Mouse (Mus musculus) limb, embryonic 10.5 days (tissue): Measurements from ENCODE around the gene Ankrd13b. TPM values are rescaled to one million over a fixed set of nuclear protein-coding genes. Genes with fewer than 3 reads are reported as not detected.

Source experiments
- DNase-seq: peaks from one replicate; pipeline ENCODE4 v3.0.0-alpha.2; 2017; ENCODE audit warnings: low spot score
- H3K27ac ChIP-seq: fragments of 300-500 bp; sonication (generic); 2 replicates; pipeline ENCODE4 v1.5.1; 2016; ENCODE audit warnings: mild to moderate bottlenecking
- H3K27me3 ChIP-seq: fragments of 300-500 bp; sonication (generic); 2 replicates; pipeline ENCODE4 v1.6.1; 2016; ENCODE audit warnings: low read depth, mild to moderate bottlenecking; ENCODE audit not compliant: poor library complexity, severe bottlenecking
- H3K36me3 ChIP-seq: fragments of 300-500 bp; sonication (generic); 2 replicates; pipeline ENCODE4 v1.6.1; 2016; ENCODE audit warnings: mild to moderate bottlenecking, moderate library complexity
- H3K4me1 ChIP-seq: fragments of 300-500 bp; sonication (generic); 2 replicates; pipeline ENCODE4 v1.6.1; 2016
- H3K4me3 ChIP-seq: fragments of 300-500 bp; sonication (generic); 2 replicates; pipeline ENCODE4 v1.5.1; 2016; ENCODE audit warnings: mild to moderate bottlenecking, moderate library complexity
- H3K9me3 ChIP-seq: fragments of 300-500 bp; sonication (generic); replicated peaks from 2 replicates; pipeline ENCODE4 v1.6.1; 2016; ENCODE audit warnings: mild to moderate bottlenecking
- WGBS: fragments of 180-500 bp; shearing (Covaris S2); methylation state at CpG from one replicate; pipeline ENCODE4 v1.1.7; 2016; 5-methylcytosine and 5-hydroxymethylcytosine counted together
- polyA plus RNA-seq: library from polyadenylated mRNA; unstranded; fragments of >200 nt; fragmentation: Nextera tagmentation; extraction: Ambion mirVana; gene quantifications from 2 replicates; pipeline ENCODE4 v1.2.1, GENCODE M21; 2016

The Ankrd13b gene
- polyA plus RNA-seq, 1 experiment from 2014 or later: 12.5 TPM

DNA sequence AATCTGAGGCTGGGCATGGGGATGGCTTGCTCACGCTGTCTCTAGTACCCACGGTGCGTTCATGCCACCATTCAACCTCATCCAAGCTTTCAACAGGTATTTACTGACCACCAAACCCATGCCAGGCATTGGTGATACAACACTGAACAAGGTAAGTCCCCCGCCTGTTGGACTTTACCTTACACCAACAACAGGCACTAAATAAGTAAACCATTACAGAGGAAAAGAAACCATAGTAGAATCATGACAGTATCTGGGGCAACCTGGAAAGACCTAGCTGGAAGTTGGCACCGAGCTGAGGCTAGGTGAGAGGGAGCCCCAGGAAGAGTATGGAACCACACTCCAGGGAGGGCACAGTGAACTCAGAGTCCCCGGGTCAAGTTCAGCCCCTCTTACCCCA, 12.6 kb downstream of the Ankrd13b start:
- DNase-seq: no peak
- peaks cover 54% of the 10 kb centered on the region for H3K36me3 ChIP-seq
- 96% methylated on average over 6 of the region's 6 CpGs for WGBS
- no peak overlapping the region for H3K4me3 ChIP-seq
- H3K4me1 ChIP-seq: peaks cover 2% of the 10 kb centered on the region; the same call in 1 of the 2 replicates
- H3K27me3 ChIP-seq: no peaks in the 10 kb centered on the region
- no peaks in the 10 kb centered on the region for H3K9me3 ChIP-seq
- H3K27ac ChIP-seq: no peak overlapping the region

DNA sequence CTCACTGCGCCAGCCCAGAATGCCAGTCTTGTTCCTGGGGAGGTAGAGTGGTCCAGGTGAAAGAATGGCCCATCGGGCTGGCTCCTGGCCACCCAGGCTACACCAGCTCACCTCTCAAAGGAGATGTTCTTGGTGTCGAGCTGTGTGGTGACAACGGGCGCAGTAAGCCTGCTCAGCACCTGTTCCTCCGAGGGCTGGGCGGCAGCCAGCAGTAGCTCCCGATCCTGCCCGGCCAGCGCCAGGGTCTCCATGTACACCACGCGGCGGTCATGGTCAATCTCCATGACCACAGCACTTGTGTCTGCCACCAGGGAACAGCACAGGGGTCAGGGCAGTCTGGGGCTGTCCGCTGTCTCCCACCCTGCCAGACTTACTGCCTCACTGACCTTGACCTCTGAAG, 13.3 kb downstream of the Ankrd13b start:
- Histone ChIP-seq H3K36me3 (peaks cover 59% of the 10 kb centered on the region), H3K4me1 (peaks cover 2% of the 10 kb centered on the region; the same call in 1 of the 2 replicates), H3K27me3 (peaks cover under 1% of the 10 kb centered on the region; the same call in 1 of the 2 replicates), H3K9me3 (no peaks in the 10 kb centered on the region), H3K4me3 (no peak overlapping the region), H3K27ac (no peak overlapping the region; the same call in 1 of the 2 replicates)
- 96% methylated on average over 14 of the region's 14 CpGs for WGBS
- no peak for DNase-seq

DNA sequence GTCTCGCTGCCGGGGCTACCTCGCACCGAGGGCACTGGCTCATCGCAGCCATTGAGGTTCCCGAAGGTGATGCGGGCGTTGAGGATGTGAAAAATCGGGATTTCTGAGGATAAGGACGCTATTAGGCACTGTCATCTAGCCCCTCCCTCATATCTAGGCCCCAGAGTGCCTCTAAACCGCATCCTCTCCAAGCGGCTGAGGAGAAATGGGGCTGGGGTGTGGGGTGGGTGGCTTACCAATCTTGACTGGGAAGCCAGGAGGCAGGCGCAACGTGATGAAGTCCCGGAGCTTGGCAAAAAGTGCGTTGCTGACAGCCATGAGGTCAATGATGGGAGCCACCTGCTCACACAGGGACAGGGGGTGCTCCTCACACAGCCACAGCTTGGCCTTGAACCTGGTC, 16.7 kb downstream of the Ankrd13b start:
- no peak for DNase-seq
- WGBS: 92% methylated on average over 16 of the region's 16 CpGs
- peaks cover 24% of the 10 kb centered on the region for H3K27me3 ChIP-seq

DNA sequence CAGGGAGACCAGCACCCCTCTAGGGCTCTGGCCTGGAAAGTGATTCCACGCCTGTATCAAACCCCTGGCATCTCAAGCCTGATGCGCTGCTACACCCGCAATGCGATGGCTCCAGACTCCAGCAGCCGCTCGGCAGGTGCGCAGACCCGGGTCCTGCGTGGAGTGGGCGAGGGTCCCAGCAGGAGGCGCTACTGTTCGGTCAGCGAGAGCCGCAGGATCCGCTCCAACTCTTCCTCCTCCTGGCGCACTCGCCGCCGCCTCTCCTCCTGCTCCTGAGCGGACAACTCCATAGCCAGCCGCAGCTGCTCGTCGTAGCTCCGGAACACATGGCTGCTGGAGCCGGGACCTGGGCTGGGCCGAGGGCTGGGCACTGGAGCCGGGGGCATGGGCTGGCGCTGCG, 18.1 kb downstream of the Ankrd13b start:
- Histone ChIP-seq H3K36me3 (peaks cover 60% of the 10 kb centered on the region), H3K4me1 (peaks cover 16% of the 10 kb centered on the region), H3K4me3 (no peak overlapping the region), H3K9me3 (no peaks in the 10 kb centered on the region), H3K27ac (0 out of 2 replicates have a peak overlapping the region, but pooled peaks have one; percentile 2), H3K27me3 (peaks cover 37% of the 10 kb centered on the region)
- 63% methylated on average over 29 of the region's 29 CpGs for WGBS
- no peak for DNase-seq

More for the DNA sequence above, 16.7 kb downstream of the Ankrd13b start:
- Histone ChIP-seq H3K9me3 (no peaks in the 10 kb centered on the region), H3K36me3 (peaks cover 73% of the 10 kb centered on the region), H3K4me1 (peaks cover 2% of the 10 kb centered on the region), H3K4me3 (no peak overlapping the region), H3K27ac (no peak overlapping the region)

DNA sequence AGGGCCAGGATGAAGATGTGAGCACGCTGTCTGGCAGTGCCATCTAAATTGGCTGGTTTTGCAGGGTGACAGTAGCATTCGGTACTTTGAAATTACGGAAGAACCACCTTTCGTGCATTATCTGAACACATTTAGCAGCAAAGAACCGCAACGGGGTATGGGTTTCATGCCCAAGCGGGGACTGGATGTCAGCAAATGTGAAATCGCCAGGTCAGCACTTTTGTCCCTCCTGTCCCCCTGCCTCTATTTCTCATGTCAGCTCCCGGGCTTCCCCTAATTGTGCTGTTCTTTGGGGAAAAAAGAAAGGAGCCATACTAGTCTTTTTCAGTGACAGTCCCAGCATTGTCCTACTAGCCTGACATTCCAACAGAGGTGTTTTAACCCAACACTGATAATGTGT, 21.1 kb downstream of the Ankrd13b start:
- H3K27ac ChIP-seq: no peak overlapping the region
- 79% methylated on average over 9 of the region's 9 CpGs for WGBS
- DNase-seq: no peak
- no peaks in the 10 kb centered on the region for H3K9me3 ChIP-seq
- H3K36me3 ChIP-seq: peaks cover 36% of the 10 kb centered on the region
- peaks cover 19% of the 10 kb centered on the region for H3K4me1 ChIP-seq
- H3K4me3 ChIP-seq: no peak overlapping the region
- H3K27me3 ChIP-seq: peaks cover 68% of the 10 kb centered on the region

DNA sequence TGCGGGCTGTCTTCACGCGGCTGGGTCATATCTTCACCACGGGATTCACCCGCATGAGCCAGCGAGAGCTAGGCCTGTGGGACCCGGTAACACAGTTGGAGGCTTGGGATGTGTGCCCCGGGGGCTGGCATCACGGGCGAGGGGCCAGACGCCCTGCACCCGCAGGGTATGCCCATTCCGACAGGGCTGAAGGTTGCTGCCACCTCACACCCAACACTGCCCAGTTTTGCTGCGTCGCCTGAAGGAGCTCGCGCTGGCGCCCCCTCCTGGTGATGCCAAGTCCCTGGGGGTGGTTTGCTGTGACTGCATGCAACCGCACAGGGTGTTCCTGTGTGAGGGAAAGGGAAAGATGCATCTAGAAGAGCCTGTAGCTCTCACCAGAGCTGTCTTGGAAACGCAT, 21.7 kb downstream of the Ankrd13b start:
- Histone ChIP-seq H3K36me3 (peaks cover 29% of the 10 kb centered on the region), H3K27me3 (peaks cover 74% of the 10 kb centered on the region), H3K9me3 (no peaks in the 10 kb centered on the region), H3K4me3 (0 out of 2 replicates have a peak overlapping the region, but pooled peaks have one; percentile 33), H3K4me1 (peaks cover 21% of the 10 kb centered on the region), H3K27ac (peak overlapping the region; percentile 21; the same call in 1 of the 2 replicates)
- DNase-seq: peak; percentile 81
- 16% methylated on average over 20 of the region's 20 CpGs for WGBS

DNA sequence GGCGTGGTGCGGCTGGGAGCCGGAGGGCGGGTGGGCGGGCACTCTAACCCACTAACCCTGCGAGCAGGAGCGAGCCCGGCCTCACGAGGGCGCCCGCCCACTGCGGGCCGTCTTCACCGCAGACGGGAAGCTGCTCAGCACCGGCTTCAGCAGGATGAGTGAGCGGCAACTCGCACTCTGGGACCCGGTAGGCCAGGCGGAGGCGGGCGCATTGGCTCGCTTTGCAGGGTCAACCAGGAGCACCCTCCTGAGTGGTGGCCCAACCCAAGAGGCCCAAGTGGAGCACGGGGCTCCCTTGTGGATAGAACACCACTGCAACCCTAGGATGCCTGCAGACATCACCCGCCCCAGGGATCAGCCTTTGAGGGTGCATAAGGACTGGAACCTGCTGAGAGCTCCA, 22.3 kb downstream of the Ankrd13b start:
- Histone ChIP-seq H3K27ac (peak overlapping the region; percentile 12), H3K4me1 (peaks cover 27% of the 10 kb centered on the region), H3K27me3 (peaks cover 80% of the 10 kb centered on the region), H3K4me3 (peak overlapping the region; percentile 33), H3K36me3 (peaks cover 23% of the 10 kb centered on the region), H3K9me3 (no peaks in the 10 kb centered on the region)
- WGBS: 3% methylated on average over 25 of the region's 25 CpGs
- DNase-seq: peak; percentile 75

DNA sequence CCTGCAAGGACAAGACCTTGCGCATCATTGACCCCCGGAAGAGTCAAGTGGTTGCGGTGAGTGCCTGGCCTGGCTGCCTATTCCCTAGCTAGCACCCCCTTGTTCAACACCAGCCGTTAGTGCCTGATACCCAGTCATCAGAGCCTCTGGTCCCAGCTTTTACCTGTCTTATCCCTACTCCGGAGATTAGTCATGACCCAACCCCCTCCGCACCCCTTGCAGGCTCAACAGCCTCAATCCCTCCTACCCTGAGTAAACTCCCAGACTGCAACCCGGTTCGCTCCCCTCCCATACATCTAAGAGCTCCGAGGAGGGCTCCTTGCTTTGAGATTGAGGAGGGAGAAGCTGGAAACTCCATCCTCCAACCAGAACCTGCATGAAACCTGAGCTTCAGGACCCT, 22.9 kb downstream of the Ankrd13b start:
- peaks cover 86% of the 10 kb centered on the region for H3K27me3 ChIP-seq
- H3K4me1 ChIP-seq: peaks cover 31% of the 10 kb centered on the region

DNA sequence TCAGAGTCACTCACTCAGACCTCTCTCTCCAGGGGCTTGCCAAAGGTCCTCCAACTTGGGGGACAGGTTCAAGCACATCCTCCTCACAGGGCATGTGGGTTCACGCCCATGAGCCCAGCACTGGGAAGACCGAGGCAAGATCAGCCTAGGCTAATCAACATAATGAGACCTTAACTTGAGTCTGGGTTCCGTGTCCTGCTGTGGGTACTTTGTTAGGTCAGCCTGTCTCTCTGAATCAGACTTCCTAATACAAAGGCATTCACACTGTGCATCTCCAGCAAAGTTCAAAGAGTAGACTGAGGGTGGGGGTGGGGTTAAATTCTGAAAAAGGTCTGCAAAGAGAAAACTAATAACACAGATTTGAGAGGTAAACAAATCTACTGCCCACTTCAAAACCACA, 24.4 kb downstream of the Ankrd13b start:
- 53% methylated on average over 3 of the region's 3 CpGs for WGBS
- no peak for DNase-seq
- H3K27ac ChIP-seq: no peak overlapping the region
- peaks cover 96% of the 10 kb centered on the region for H3K27me3 ChIP-seq
- H3K36me3 ChIP-seq: peaks cover 3% of the 10 kb centered on the region; the same call in 1 of the 2 replicates
- no peaks in the 10 kb centered on the region for H3K9me3 ChIP-seq
- H3K4me1 ChIP-seq: peaks cover 31% of the 10 kb centered on the region
- no peak overlapping the region for H3K4me3 ChIP-seq

More for the DNA sequence above, 22.9 kb downstream of the Ankrd13b start:
- H3K9me3 ChIP-seq: no peaks in the 10 kb centered on the region
- H3K27ac ChIP-seq: peak overlapping the region; percentile 12; the same call in 1 of the 2 replicates
- H3K36me3 ChIP-seq: peaks cover 17% of the 10 kb centered on the region
- peak overlapping the region; percentile 33 for H3K4me3 ChIP-seq
- WGBS: 25% methylated on average over 9 of the region's 9 CpGs
- DNase-seq: no peak

DNA sequence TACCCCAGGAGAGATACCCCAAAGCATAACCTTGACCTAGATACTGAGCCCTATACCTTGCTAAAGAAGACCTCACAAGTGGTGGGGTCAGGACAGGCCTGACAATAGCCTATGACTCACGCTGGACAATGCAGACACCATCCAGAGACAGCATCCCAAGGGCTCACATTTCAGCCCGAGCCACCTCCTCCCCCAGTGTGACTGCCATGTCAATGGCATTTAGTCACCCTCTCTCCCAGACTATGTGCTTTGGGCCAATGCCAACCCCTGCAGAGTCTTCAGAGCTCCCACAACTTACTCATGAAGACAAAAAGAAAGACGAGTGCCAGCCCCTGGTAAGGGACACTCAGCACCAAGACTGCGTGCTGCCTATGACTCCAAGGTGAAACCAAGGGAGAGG, 24.8 kb downstream of the Ankrd13b start:
- Histone ChIP-seq H3K27ac (no peak overlapping the region), H3K9me3 (no peaks in the 10 kb centered on the region), H3K4me1 (peaks cover 31% of the 10 kb centered on the region), H3K4me3 (no peak overlapping the region), H3K36me3 (no peaks in the 10 kb centered on the region), H3K27me3 (peaks cover 97% of the 10 kb centered on the region)
- DNase-seq: no peak
- WGBS: 70% methylated on average over 4 of the region's 4 CpGs

DNA sequence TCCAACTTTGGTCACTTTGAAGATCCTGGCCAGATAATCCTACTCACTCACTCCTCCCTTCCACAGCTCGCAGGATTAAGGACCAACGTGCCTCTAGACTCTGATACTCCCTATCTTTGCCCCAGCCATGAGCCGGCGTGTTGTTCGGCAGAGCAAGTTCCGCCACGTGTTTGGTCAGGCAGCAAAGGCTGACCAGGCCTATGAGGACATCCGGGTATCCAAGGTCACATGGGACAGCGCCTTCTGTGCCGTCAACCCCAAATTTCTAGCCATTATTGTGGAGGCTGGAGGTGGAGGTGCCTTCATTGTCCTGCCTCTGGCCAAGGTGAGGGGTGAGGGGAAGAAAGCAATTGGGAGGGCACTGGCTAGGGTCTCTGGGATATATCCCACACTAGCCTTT, 25.7 kb downstream of the Ankrd13b start:
- Histone ChIP-seq H3K27ac (no peak overlapping the region), H3K4me3 (no peak overlapping the region), H3K27me3 (peaks cover 88% of the 10 kb centered on the region), H3K9me3 (no peaks in the 10 kb centered on the region), H3K4me1 (peaks cover 31% of the 10 kb centered on the region), H3K36me3 (no peaks in the 10 kb centered on the region)
- 76% methylated on average over 10 of the region's 10 CpGs for WGBS
- no peak for DNase-seq

DNA sequence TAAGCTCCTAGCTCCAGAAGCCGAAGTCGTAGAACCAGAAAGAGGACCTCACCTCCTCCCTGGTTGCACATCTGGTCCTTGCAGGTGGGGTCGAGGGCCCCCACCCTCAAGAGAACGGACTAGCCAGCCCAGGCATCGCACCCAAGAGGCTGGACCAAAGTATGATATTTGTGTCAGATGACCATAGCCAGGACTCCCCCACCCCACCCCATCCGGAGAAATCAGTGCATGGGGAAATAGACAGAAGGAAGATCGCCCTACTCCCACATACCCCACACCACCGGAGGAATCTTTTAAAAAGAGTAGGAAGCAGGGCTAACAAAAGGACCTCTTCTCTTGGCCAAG, 26.4 kb downstream of the Ankrd13b start:
- 48% methylated on average over 8 of the region's 8 CpGs for WGBS
- Histone ChIP-seq H3K27me3 (peaks cover 81% of the 10 kb centered on the region), H3K27ac (0 out of 2 replicates have a peak overlapping the region, but pooled peaks have one; percentile 71), H3K4me3 (peak overlapping the region; percentile 71), H3K9me3 (no peaks in the 10 kb centered on the region), H3K4me1 (peaks cover 31% of the 10 kb centered on the region), H3K36me3 (no peaks in the 10 kb centered on the region)
- no peak for DNase-seq

DNA sequence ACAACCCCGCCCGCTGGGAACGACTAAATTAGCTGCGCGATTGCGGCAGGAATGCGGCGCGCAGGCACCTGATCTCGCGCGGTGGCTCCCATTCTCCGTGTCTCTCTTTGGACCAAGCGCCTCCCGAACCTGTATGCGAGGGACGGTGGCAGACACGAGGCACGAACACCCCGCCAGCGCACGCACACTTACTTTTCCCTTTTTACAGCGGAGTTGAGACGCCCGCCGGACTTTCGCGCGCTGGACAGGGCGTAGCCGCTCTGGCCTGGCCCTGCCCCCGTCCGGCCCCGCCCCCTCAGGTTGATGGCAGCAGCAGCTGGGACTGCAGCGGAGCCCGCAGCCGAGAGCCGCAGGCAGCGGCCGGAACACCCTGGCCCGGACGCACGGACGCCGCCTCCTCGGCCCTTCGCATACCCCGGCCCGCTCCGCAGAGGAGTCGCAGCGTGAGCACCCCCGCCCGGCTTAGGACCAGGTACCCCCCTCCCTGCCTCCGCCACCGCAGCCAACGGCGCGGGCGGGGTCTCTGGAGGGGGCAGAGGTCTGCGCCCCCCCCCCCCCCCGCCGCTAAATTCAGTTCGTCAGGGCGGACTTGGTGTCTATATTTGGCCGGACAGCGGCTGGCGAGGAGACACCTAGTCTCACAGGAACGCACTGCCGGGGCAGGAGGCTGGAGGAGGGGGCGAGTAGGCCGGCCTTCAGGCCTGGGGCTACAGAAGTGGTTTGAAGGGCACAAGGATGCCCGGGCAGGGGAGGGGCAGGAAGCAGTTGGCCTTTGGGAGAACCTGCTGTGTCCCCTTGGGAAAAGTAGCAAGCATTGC, 27.0 kb downstream of the Ankrd13b start, which contains the start of gene Coro6:
Coro6 (plus strand) TSS at position 129 of the 818 bp plus-strand sequence.
- Histone ChIP-seq H3K9me3 (no peaks in the 10 kb centered on the region), H3K27me3 (peaks cover 76% of the 10 kb centered on the region), H3K4me1 (peaks cover 26% of the 10 kb centered on the region), H3K36me3 (no peaks in the 10 kb centered on the region), H3K27ac (peak within 1 kb of the TSS; percentile 71), H3K4me3 (peak within 1 kb of the TSS; percentile 71)
- WGBS: under 1% methylated on average over 73 of the region's 73 CpGs
- peak; percentile 82 for DNase-seq
